Mouse (Mus musculus): ENCODE results near the gene Plxnc1. TPM values are rescaled to one million over a fixed set of nuclear protein-coding genes. Genes with fewer than 3 reads are reported as not detected.

The Plxnc1 gene
- polyA plus RNA-seq, 1 experiment: 0.05 TPM

DNA sequence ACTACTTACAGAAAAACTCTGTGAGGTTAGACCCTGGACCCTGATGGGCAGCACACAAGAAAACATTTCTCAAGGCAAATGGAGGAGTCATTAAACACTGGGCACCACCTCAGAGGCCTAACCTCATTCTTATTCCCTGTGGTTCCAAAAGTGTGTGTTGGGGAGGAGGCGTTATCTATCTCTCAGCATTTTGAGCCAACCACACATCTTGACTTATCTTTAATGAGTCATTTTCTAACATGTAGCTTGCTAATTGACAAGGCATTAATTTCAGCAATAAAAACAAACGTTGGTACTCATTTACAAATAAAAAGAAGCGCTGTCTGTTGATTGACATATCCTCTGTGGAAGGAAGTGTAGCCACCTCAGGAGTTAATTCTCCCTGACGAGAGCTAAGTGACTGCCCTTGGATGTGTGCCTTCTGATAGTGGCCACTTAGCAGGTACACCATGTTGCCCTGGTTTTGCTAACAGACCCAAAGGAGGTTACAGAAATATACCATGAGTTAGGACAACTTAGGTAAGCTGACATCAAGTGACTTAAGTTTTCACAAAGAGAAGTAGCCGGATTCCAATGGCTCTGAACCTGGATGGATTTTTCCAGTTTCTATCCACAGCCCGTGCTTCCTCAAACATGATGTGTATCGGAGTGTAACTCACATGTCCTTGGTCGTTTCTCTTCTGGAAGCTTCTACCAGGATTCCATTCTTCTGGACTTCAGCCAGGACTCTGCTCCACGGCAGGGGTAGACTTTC is 29.9 kb upstream of the Plxnc1 start:
- H3K4me3 ChIP-seq (ENCODE audit: insufficient read depth, poor library complexity, severe bottlenecking): no peak overlapping the region
- no peaks in the 10 kb centered on the region for H3K79me2 ChIP-seq (ENCODE audit: control insufficient read depth, insufficient read depth)
- no peaks in the 10 kb centered on the region for H3K79me3 ChIP-seq (ENCODE audit: low read depth)
- no peaks in the 10 kb centered on the region for H3K36me3 ChIP-seq (ENCODE audit: control insufficient read depth, insufficient read depth)
- no peak for TF ChIP-seq CTCF (IDR thresholded peaks at IDR 0.05; ENCODE audit: control insufficient read depth, insufficient read depth, insufficient read length)
- no peak for TF ChIP-seq USF1 (IDR thresholded peaks at IDR 0.05; ENCODE audit: low read depth)
- no peaks in the 10 kb centered on the region for H3K27me3 ChIP-seq (ENCODE audit: control insufficient read depth, insufficient read depth, insufficient read length)
- H3ac ChIP-seq (ENCODE audit: control insufficient read depth, insufficient read length, low read depth): no peak overlapping the region

DNA sequence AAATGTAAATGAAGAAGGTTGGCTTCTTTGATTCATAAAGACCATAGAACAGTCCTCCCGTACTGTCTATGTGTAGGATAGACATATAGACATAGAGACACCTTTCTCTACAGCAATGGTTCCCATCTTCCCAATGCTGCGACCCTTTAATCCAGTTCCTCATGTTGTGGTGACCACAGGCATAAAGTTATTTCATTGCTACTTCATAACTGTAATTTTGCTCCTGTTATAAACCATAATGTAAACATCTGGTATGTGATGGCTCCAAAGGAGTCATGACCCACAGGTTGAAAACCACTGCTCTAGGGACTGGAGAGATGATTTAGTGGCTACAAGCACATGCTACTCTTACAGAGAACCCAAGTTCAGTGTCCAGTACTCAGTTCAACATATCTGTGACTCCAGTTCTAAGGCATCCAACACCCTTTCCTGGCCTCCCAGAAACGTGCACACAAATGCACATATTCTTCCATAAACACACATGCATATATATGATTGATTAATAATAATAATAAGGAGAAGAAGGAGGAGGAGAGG is 27.1 kb upstream of the Plxnc1 start:
- Histone ChIP-seq H3K4me3 (ENCODE audit: insufficient read depth, poor library complexity, severe bottlenecking) (no peak overlapping the region), H3K36me3 (ENCODE audit: control insufficient read depth, insufficient read depth) (no peaks in the 10 kb centered on the region), H3K79me2 (ENCODE audit: control insufficient read depth, insufficient read depth) (no peaks in the 10 kb centered on the region), H3K79me3 (ENCODE audit: low read depth) (no peaks in the 10 kb centered on the region), H3ac (ENCODE audit: control insufficient read depth, insufficient read length, low read depth) (no peak overlapping the region), H3K27me3 (ENCODE audit: control insufficient read depth, insufficient read depth, insufficient read length) (no peaks in the 10 kb centered on the region)
- TF ChIP-seq MYOD1 (IDR thresholded peaks at IDR 0.05; ENCODE audit: control insufficient read depth, insufficient read length, low read depth) (no peak), CEBPB (IDR thresholded peaks at IDR 0.05; ENCODE audit: low read depth) (no peak), MYOG (IDR thresholded peaks at IDR 0.05; ENCODE audit: control insufficient read depth, extremely low read depth, insufficient read length) (no peak), CTCF (IDR thresholded peaks at IDR 0.05; ENCODE audit: control insufficient read depth, insufficient read depth, insufficient read length) (no peak), FOSL1 (IDR thresholded peaks at IDR 0.05; ENCODE audit: insufficient read depth, low read length, poor library complexity, severe bottlenecking) (no peak), USF1 (IDR thresholded peaks at IDR 0.05; ENCODE audit: low read depth) (no peak), MAX (IDR thresholded peaks at IDR 0.05) (no peak)

DNA sequence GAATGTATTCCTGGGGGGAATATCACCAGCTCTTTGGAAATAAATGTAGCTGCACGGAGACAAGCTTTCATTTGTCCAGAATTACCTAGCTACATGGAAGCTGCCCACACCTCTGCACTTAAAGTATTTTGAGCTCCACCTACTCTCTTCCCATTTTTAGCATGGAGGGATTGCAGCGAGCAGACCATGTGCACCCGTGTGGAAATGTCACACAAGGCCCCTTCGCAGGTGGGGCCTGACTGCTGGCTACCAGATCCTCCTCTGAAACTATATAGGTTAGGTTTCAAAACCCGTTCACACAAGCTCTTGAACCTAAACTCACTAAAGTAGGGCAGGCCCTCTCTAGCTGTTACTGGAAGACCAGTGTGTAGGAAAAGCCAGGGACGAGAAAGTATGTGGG is 25.6 kb upstream of the Plxnc1 start:
- no peaks in the 10 kb centered on the region for H3K79me2 ChIP-seq (ENCODE audit: control insufficient read depth, insufficient read depth)
- H3K36me3 ChIP-seq (ENCODE audit: control insufficient read depth, insufficient read depth): no peaks in the 10 kb centered on the region
- H3ac ChIP-seq (ENCODE audit: control insufficient read depth, insufficient read length, low read depth): no peak overlapping the region
- no peaks in the 10 kb centered on the region for H3K79me3 ChIP-seq (ENCODE audit: low read depth)
- no peaks in the 10 kb centered on the region for H3K27me3 ChIP-seq (ENCODE audit: control insufficient read depth, insufficient read depth, insufficient read length)
- no peak overlapping the region for H3K4me3 ChIP-seq (ENCODE audit: insufficient read depth, poor library complexity, severe bottlenecking)
- TF ChIP-seq MYOD1 (IDR thresholded peaks at IDR 0.05; ENCODE audit: control insufficient read depth, insufficient read length, low read depth) (no peak), MYOG (IDR thresholded peaks at IDR 0.05; ENCODE audit: control insufficient read depth, extremely low read depth, insufficient read length) (no peak), CEBPB (IDR thresholded peaks at IDR 0.05; ENCODE audit: low read depth) (no peak), MAX (IDR thresholded peaks at IDR 0.05) (no peak), USF1 (IDR thresholded peaks at IDR 0.05; ENCODE audit: low read depth) (no peak), CTCF (IDR thresholded peaks at IDR 0.05; ENCODE audit: control insufficient read depth, insufficient read depth, insufficient read length) (no peak), FOSL1 (IDR thresholded peaks at IDR 0.05; ENCODE audit: insufficient read depth, low read length, poor library complexity, severe bottlenecking) (no peak)

DNA sequence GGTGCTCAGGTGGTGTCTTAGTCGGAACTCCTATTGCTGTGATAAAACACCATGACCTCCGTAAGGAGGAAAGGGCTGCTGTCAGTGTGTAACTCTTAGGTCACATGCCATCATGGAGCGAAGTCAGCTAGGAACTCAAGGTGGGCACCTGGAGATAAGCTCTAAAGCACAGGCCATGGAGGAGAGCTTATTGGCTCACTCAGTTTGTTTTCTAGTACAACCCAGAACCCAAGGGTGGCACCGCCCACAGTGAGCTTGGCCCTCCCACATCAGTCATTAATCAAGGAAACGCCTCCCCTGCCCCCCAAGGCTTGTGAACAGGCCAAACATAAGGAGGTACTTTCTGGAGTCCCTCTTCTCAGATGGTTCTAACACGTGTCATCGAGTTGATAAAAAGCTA is 22.8 kb upstream of the Plxnc1 start:
- TF ChIP-seq CTCF (IDR thresholded peaks at IDR 0.05; ENCODE audit: control insufficient read depth, insufficient read depth, insufficient read length): no peak
- TF ChIP-seq USF1 (IDR thresholded peaks at IDR 0.05; ENCODE audit: low read depth): no peak
- TF ChIP-seq MAX (IDR thresholded peaks at IDR 0.05): no peak
- no peak for TF ChIP-seq FOSL1 (IDR thresholded peaks at IDR 0.05; ENCODE audit: insufficient read depth, low read length, poor library complexity, severe bottlenecking)

DNA sequence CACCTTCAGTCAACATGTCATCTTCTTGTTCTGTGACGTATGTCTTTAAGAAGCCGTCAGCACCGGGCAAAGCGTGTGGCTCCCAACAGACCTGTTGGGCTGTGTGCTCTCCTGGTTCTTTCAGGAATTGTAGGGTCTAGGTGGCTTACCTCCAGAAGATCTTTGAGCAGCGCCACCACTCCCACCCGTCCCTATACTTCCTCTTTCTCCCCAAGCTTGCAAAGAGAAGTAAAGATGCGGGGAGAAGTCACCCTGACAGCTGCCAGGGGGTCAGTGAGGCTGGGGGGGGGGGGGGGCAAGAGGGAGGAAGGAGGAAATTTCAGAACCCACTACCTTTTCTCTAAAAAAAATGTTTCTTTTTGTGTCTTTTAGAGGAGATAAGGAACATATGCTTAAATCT is 22.2 kb upstream of the Plxnc1 start:
- Histone ChIP-seq H3K79me2 (ENCODE audit: control insufficient read depth, insufficient read depth) (no peaks in the 10 kb centered on the region), H3K79me3 (ENCODE audit: low read depth) (no peaks in the 10 kb centered on the region), H3ac (ENCODE audit: control insufficient read depth, insufficient read length, low read depth) (no peak overlapping the region), H3K36me3 (ENCODE audit: control insufficient read depth, insufficient read depth) (no peaks in the 10 kb centered on the region), H3K4me3 (ENCODE audit: insufficient read depth, poor library complexity, severe bottlenecking) (no peak overlapping the region), H3K27me3 (ENCODE audit: control insufficient read depth, insufficient read depth, insufficient read length) (no peaks in the 10 kb centered on the region)
- TF ChIP-seq MAX (IDR thresholded peaks at IDR 0.05): no peak
- no peak for TF ChIP-seq FOSL1 (IDR thresholded peaks at IDR 0.05; ENCODE audit: insufficient read depth, low read length, poor library complexity, severe bottlenecking)
- no peak for TF ChIP-seq MYOG (IDR thresholded peaks at IDR 0.05; ENCODE audit: control insufficient read depth, extremely low read depth, insufficient read length)
- no peak for TF ChIP-seq CTCF (IDR thresholded peaks at IDR 0.05; ENCODE audit: control insufficient read depth, insufficient read depth, insufficient read length)
- no peak for TF ChIP-seq MYOD1 (IDR thresholded peaks at IDR 0.05; ENCODE audit: control insufficient read depth, insufficient read length, low read depth)
- no peak for TF ChIP-seq CEBPB (IDR thresholded peaks at IDR 0.05; ENCODE audit: low read depth)
- no peak for TF ChIP-seq USF1 (IDR thresholded peaks at IDR 0.05; ENCODE audit: low read depth)

More for the DNA sequence above, 22.8 kb upstream of the Plxnc1 start:
- no peak overlapping the region for H3ac ChIP-seq (ENCODE audit: control insufficient read depth, insufficient read length, low read depth)
- no peaks in the 10 kb centered on the region for H3K79me3 ChIP-seq (ENCODE audit: low read depth)
- no peaks in the 10 kb centered on the region for H3K79me2 ChIP-seq (ENCODE audit: control insufficient read depth, insufficient read depth)
- H3K4me3 ChIP-seq (ENCODE audit: insufficient read depth, poor library complexity, severe bottlenecking): no peak overlapping the region
- no peaks in the 10 kb centered on the region for H3K27me3 ChIP-seq (ENCODE audit: control insufficient read depth, insufficient read depth, insufficient read length)
- H3K36me3 ChIP-seq (ENCODE audit: control insufficient read depth, insufficient read depth): no peaks in the 10 kb centered on the region

DNA sequence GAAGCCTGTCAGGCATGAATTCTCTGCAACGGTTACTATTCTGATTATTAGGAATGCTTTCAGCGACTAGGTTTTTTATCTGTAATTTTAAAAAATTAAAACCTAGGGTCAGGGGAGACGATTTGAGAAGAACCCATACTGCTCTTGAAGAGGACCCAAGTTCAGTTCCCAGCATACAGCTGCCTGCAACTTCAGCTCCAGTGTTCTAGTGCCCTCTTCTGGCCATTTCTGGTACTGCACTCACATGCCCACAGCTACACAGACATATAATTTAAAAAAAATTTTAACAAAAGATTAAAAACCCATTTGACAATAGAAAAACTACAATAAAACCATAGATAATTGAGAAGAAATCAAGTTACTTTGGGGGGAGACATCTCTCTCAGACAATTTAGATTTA is 20.5 kb upstream of the Plxnc1 start:
- Histone ChIP-seq H3K79me3 (ENCODE audit: low read depth) (no peaks in the 10 kb centered on the region), H3K27me3 (ENCODE audit: control insufficient read depth, insufficient read depth, insufficient read length) (no peaks in the 10 kb centered on the region), H3K36me3 (ENCODE audit: control insufficient read depth, insufficient read depth) (no peaks in the 10 kb centered on the region), H3ac (ENCODE audit: control insufficient read depth, insufficient read length, low read depth) (no peak overlapping the region), H3K79me2 (ENCODE audit: control insufficient read depth, insufficient read depth) (no peaks in the 10 kb centered on the region), H3K4me3 (ENCODE audit: insufficient read depth, poor library complexity, severe bottlenecking) (no peak overlapping the region)
- TF ChIP-seq CEBPB (IDR thresholded peaks at IDR 0.05; ENCODE audit: low read depth): no peak
- TF ChIP-seq CTCF (IDR thresholded peaks at IDR 0.05; ENCODE audit: control insufficient read depth, insufficient read depth, insufficient read length): no peak
- TF ChIP-seq FOSL1 (IDR thresholded peaks at IDR 0.05; ENCODE audit: insufficient read depth, low read length, poor library complexity, severe bottlenecking): no peak
- TF ChIP-seq MYOG (IDR thresholded peaks at IDR 0.05; ENCODE audit: control insufficient read depth, extremely low read depth, insufficient read length): no peak
- TF ChIP-seq MAX (IDR thresholded peaks at IDR 0.05): no peak
- no peak for TF ChIP-seq MYOD1 (IDR thresholded peaks at IDR 0.05; ENCODE audit: control insufficient read depth, insufficient read length, low read depth)
- TF ChIP-seq USF1 (IDR thresholded peaks at IDR 0.05; ENCODE audit: low read depth): no peak

All from C2C12 (cell line).